Mouse (Mus musculus): ENCODE measurements around the gene Sim1. TPM values are rescaled to one million over a fixed set of nuclear protein-coding genes. Genes with fewer than 3 reads are reported as not detected.

Sim1 gene
- polyA plus RNA-seq, 1 experiment = not detected

DNA sequence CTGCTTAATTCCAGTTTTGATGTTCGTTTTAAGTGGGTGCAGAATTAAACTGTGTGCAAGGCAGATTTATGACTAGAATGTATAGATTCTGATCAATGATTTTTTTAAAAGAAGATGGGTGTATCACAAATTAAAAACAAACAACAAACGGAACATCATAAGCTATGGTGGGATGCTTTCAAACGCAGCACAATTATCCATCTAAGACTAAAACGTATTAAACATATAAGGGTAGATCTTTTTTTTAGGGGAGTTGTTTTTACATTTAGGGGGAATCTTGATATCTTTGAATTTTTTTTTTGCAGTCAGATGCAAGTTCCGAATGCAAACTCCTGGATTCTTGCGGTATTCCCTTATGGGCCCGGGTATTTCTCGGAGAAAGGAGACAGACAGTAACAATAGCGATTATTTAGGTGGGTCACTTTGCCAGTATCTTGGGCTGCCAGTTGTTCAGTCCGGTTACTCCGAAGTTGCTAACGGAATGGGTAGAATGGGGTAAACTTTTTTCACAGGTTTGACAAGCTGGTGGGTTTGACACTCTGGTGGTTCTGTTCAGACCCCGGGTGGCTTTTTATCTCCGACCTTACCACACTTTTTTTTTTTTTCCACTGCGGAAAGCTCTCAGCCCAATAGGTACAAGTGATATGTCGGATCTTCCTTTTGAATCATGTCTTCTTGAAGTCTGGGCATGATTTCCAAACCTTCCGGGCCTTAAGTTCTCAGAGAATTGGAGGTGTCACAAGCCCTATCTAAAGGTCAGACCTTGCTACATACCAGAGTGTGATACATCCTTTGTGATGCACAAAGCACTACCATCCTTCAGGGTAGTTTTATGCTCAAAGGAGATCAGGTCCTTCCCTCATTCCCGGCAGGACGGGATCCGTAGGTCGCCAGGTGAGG lies 5.5 kb downstream of the Sim1 start:
- no peak overlapping the region for H3K4me3 ChIP-seq (ENCODE audit: insufficient read depth, poor library complexity, severe bottlenecking)
- H3K27me3 ChIP-seq (ENCODE audit: control insufficient read depth, insufficient read depth, insufficient read length) = no peaks in the 10 kb centered on the region
- H3K79me2 ChIP-seq (ENCODE audit: control insufficient read depth, insufficient read depth) = no peaks in the 10 kb centered on the region
- no peak overlapping the region for H3ac ChIP-seq (ENCODE audit: control insufficient read depth, insufficient read length, low read depth)
- no peak for TF ChIP-seq CTCF (IDR thresholded peaks at IDR 0.05; ENCODE audit: control insufficient read depth, insufficient read depth, insufficient read length)
- TF ChIP-seq MYOG (IDR thresholded peaks at IDR 0.05; ENCODE audit: control insufficient read depth, extremely low read depth, insufficient read length) = no peak
- no peak for TF ChIP-seq MAX (IDR thresholded peaks at IDR 0.05)
- no peaks in the 10 kb centered on the region for H3K36me3 ChIP-seq (ENCODE audit: control insufficient read depth, insufficient read depth)
- H3K79me3 ChIP-seq (ENCODE audit: low read depth) = no peaks in the 10 kb centered on the region

- no peaks in the 10 kb centered on the region for H3K27me3 ChIP-seq (ENCODE audit: control insufficient read depth, insufficient read depth, insufficient read length)
- no peak overlapping the region for H3K4me3 ChIP-seq (ENCODE audit: insufficient read depth, poor library complexity, severe bottlenecking)
- H3K36me3 ChIP-seq (ENCODE audit: control insufficient read depth, insufficient read depth) = no peaks in the 10 kb centered on the region
- H3K79me3 ChIP-seq (ENCODE audit: low read depth) = no peaks in the 10 kb centered on the region
- no peak overlapping the region for H3ac ChIP-seq (ENCODE audit: control insufficient read depth, insufficient read length, low read depth)
- TF ChIP-seq MYOD1 (IDR thresholded peaks at IDR 0.05; ENCODE audit: control insufficient read depth, insufficient read length, low read depth) = no peak
- TF ChIP-seq CEBPB (IDR thresholded peaks at IDR 0.05; ENCODE audit: low read depth) = no peak
- TF ChIP-seq FOSL1 (IDR thresholded peaks at IDR 0.05; ENCODE audit: insufficient read depth, low read length, poor library complexity, severe bottlenecking) = no peak
- TF ChIP-seq MYOG (IDR thresholded peaks at IDR 0.05; ENCODE audit: control insufficient read depth, extremely low read depth, insufficient read length) = no peak
- TF ChIP-seq USF1 (IDR thresholded peaks at IDR 0.05; ENCODE audit: low read depth) = no peak
- no peak for TF ChIP-seq CTCF (IDR thresholded peaks at IDR 0.05; ENCODE audit: control insufficient read depth, insufficient read depth, insufficient read length)
- no peak for TF ChIP-seq MAX (IDR thresholded peaks at IDR 0.05)
- H3K79me2 ChIP-seq (ENCODE audit: control insufficient read depth, insufficient read depth) = no peaks in the 10 kb centered on the region
These were observed 6.4 kb downstream of the Sim1 start for GRCm38 (mm10) chr10:50900746-50901600.

- Histone ChIP-seq H3K36me3 (ENCODE audit: control insufficient read depth, insufficient read depth) (no peaks in the 10 kb centered on the region), H3K27me3 (ENCODE audit: control insufficient read depth, insufficient read depth, insufficient read length) (no peaks in the 10 kb centered on the region), H3K4me3 (ENCODE audit: insufficient read depth, poor library complexity, severe bottlenecking) (no peak overlapping the region), H3ac (ENCODE audit: control insufficient read depth, insufficient read length, low read depth) (no peak overlapping the region), H3K79me2 (ENCODE audit: control insufficient read depth, insufficient read depth) (no peaks in the 10 kb centered on the region), H3K79me3 (ENCODE audit: low read depth) (no peaks in the 10 kb centered on the region)
- no peak for TF ChIP-seq MYOG (IDR thresholded peaks at IDR 0.05; ENCODE audit: control insufficient read depth, extremely low read depth, insufficient read length)
- no peak for TF ChIP-seq MAX (IDR thresholded peaks at IDR 0.05)
- TF ChIP-seq CEBPB (IDR thresholded peaks at IDR 0.05; ENCODE audit: low read depth) = no peak
- TF ChIP-seq MYOD1 (IDR thresholded peaks at IDR 0.05; ENCODE audit: control insufficient read depth, insufficient read length, low read depth) = no peak
- no peak for TF ChIP-seq USF1 (IDR thresholded peaks at IDR 0.05; ENCODE audit: low read depth)
- no peak for TF ChIP-seq FOSL1 (IDR thresholded peaks at IDR 0.05; ENCODE audit: insufficient read depth, low read length, poor library complexity, severe bottlenecking)
- TF ChIP-seq CTCF (IDR thresholded peaks at IDR 0.05; ENCODE audit: control insufficient read depth, insufficient read depth, insufficient read length) = no peak
These were observed 7.3 kb downstream of the Sim1 start for GRCm38 (mm10) chr10:50901601-50902475.

- H3K27me3 ChIP-seq (ENCODE audit: control insufficient read depth, insufficient read depth, insufficient read length) = no peaks in the 10 kb centered on the region
- H3K79me3 ChIP-seq (ENCODE audit: low read depth) = no peaks in the 10 kb centered on the region
- no peak overlapping the region for H3K4me3 ChIP-seq (ENCODE audit: insufficient read depth, poor library complexity, severe bottlenecking)
- no peak overlapping the region for H3ac ChIP-seq (ENCODE audit: control insufficient read depth, insufficient read length, low read depth)
- H3K79me2 ChIP-seq (ENCODE audit: control insufficient read depth, insufficient read depth) = no peaks in the 10 kb centered on the region
- H3K36me3 ChIP-seq (ENCODE audit: control insufficient read depth, insufficient read depth) = no peaks in the 10 kb centered on the region
- no peak for TF ChIP-seq FOSL1 (IDR thresholded peaks at IDR 0.05; ENCODE audit: insufficient read depth, low read length, poor library complexity, severe bottlenecking)
- no peak for TF ChIP-seq MYOG (IDR thresholded peaks at IDR 0.05; ENCODE audit: control insufficient read depth, extremely low read depth, insufficient read length)
- no peak for TF ChIP-seq CTCF (IDR thresholded peaks at IDR 0.05; ENCODE audit: control insufficient read depth, insufficient read depth, insufficient read length)
- no peak for TF ChIP-seq MAX (IDR thresholded peaks at IDR 0.05)
- TF ChIP-seq USF1 (IDR thresholded peaks at IDR 0.05; ENCODE audit: low read depth) = no peak
- no peak for TF ChIP-seq CEBPB (IDR thresholded peaks at IDR 0.05; ENCODE audit: low read depth)
- no peak for TF ChIP-seq MYOD1 (IDR thresholded peaks at IDR 0.05; ENCODE audit: control insufficient read depth, insufficient read length, low read depth)
These were observed 8.5 kb downstream of the Sim1 start for GRCm38 (mm10) chr10:50902741-50903715.

Measured in C2C12 (cell line).